Mouse (Mus musculus) stomach, embryonic 16.5 days (tissue): ENCODE data around the gene Hoxb2. TPM values are rescaled to one million over a fixed set of nuclear protein-coding genes. Genes with fewer than 3 reads are reported as not detected.
A peak's percentile ranks its signal among the peaks of the same experiment; 100 is the strongest.

Experiments used
- ATAC-seq: fragments of 200-750 bp; cut with Nextera tagmentation; 2 replicates; pipeline ENCODE4 v1.8.0; 2017; ENCODE audit warnings: moderate number of reproducible peaks, moderate TSS enrichment; ENCODE audit not compliant: insufficient read depth, low FRiP score
- H3K27ac ChIP-seq: fragments of 300-500 bp; sonication (generic); 2 replicates; pipeline ENCODE4 v1.5.1; 2014; ENCODE audit warnings: low read length
- H3K27me3 ChIP-seq: fragments of 300-500 bp; sonication (generic); 2 replicates; pipeline ENCODE4 v1.6.1; 2014; ENCODE audit warnings: low read length, control low read depth, mixed read lengths; ENCODE audit not compliant: control insufficient read depth, insufficient read depth
- H3K36me3 ChIP-seq: fragments of 300-500 bp; sonication (generic); 2 replicates; pipeline ENCODE4 v1.6.1; 2014; ENCODE audit warnings: low read length; ENCODE audit not compliant: control insufficient read depth, insufficient read depth
- H3K4me1 ChIP-seq: fragments of 300-500 bp; sonication (generic); 2 replicates; pipeline ENCODE4 v1.6.1; 2014; ENCODE audit warnings: low read length, control low read depth, mixed read lengths; ENCODE audit not compliant: control insufficient read depth, insufficient read depth
- H3K4me2 ChIP-seq: fragments of 300-500 bp; sonication (generic); 2 replicates; pipeline ENCODE4 v1.6.1; 2014; ENCODE audit warnings: low read depth, low read length, mixed read lengths
- H3K4me3 ChIP-seq: fragments of 300-500 bp; sonication (generic); replicated peaks from 2 replicates; pipeline ENCODE4 v1.5.1; 2014; ENCODE audit warnings: mild to moderate bottlenecking, low read length
- H3K9ac ChIP-seq: fragments of 300-500 bp; sonication (generic); 2 replicates; pipeline ENCODE4 v1.6.1; 2014; ENCODE audit warnings: low read length
- H3K9me3 ChIP-seq: fragments of 300-500 bp; sonication (generic); replicated peaks from 2 replicates; pipeline ENCODE4 v1.6.1; 2016; ENCODE audit warnings: low read length, control low read depth; ENCODE audit not compliant: control insufficient read depth
- WGBS: fragments of 180-500 bp; shearing (Covaris S2); extraction: QIAGEN DNeasy Blood & Tissue Kit; methylation state at CpG from one replicate; pipeline ENCODE4 v1.1.7; 2014; 5-methylcytosine and 5-hydroxymethylcytosine counted together
- polyA plus RNA-seq: library from polyadenylated mRNA; unstranded; fragments of >200 nt; fragmentation: Nextera tagmentation; extraction: Ambion mirVana; gene quantifications from 2 replicates; pipeline ENCODE4 v1.2.1, GENCODE M21; 2015

Hoxb2 gene
- polyA plus RNA-seq, 1 experiment from 2014 or later: 11.5 TPM

DNA sequence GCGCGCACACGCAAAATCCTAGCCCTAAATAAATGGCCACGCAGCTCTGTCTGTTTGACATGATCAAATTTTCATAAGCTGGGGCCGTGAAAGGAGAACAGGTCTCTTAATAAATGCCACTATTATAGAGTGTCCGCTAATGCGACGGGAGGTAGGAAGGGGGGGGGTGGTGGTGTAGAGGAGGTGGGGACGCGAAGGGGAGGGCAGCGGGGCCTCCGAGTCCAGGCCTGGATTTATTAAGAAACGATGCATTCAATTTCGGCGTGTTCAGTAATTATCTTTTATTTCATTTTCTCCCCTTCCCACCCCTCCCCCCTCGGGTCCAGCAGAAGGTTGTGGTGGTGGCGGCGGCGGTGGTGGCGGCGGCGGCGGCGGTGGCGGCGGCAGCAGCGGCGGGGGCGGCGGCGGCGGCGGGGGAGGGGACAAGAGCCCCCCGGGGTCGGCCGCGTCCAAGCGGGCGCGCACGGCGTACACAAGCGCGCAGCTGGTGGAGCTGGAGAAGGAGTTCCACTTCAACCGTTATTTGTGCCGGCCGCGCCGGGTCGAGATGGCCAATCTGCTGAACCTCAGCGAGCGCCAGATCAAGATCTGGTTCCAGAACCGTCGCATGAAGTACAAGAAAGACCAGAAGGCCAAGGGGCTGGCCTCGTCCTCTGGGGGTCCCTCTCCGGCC lies 5.0 kb upstream of the Hoxb2 start:
- peaks cover 37% of the 10 kb centered on the region for H3K27me3 ChIP-seq
- no peaks in the 10 kb centered on the region for H3K36me3 ChIP-seq
- no peaks in the 10 kb centered on the region for H3K9me3 ChIP-seq
- peak overlapping the region; percentile 37 for H3K4me3 ChIP-seq
- no peak for ATAC-seq
- peaks cover 49% of the 10 kb centered on the region for H3K4me1 ChIP-seq
- 5% methylated on average over 38 of the region's 56 CpGs for WGBS
- peak overlapping the region; percentile 93 for H3K27ac ChIP-seq
- peak overlapping the region; percentile 59 for H3K4me2 ChIP-seq
- peak overlapping the region; percentile 73 for H3K9ac ChIP-seq

DNA sequence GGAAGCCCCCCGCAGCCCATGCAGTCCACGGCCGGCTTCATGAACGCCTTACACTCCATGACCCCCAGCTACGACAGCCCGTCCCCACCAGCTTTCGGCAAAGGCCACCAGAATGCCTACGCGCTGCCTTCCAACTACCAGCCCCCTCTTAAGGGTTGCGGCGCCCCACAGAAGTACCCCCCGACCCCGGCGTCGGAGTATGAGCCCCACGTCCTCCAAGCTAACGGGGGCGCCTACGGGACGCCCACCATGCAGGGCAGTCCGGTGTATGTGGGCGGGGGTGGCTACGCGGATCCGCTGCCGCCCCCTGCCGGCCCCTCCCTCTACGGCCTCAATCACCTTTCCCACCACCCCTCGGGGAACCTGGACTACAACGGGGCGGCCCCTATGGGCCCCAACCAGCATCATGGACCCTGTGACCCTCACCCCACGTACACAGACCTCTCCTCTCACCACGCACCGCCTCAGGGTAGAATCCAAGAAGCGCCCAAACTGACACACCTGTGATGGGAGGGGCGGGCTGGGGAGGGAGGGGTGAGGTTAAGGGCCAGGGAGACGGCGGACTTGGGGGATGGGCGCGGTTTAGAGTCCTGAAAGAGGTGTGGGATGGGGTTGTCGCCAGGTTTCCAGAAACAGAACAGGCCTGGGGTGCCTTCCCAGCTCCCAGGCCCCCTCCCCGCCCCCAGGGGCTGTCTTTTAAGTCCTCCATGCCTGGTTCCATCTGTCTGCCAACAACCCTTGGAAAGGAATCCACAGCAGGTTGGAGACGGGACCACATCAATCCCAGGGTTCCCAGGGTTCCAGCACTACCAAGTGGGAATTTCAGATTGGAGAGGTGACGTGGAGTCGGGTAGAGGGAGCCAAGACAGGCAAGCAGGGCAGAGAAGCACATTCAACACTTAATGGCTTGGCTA lies 4.2 kb upstream of the Hoxb2 start:
- peak overlapping the region; percentile 37 for H3K4me3 ChIP-seq
- peak overlapping the region; percentile 73 for H3K9ac ChIP-seq
- no peaks in the 10 kb centered on the region for H3K36me3 ChIP-seq
- peaks cover 56% of the 10 kb centered on the region for H3K4me1 ChIP-seq
- H3K27me3 ChIP-seq: peaks cover 37% of the 10 kb centered on the region
- WGBS: 7% methylated on average over 45 of the region's 45 CpGs
- ATAC-seq: no peak
- peak overlapping the region; percentile 59 for H3K4me2 ChIP-seq
- H3K27ac ChIP-seq: peak overlapping the region; percentile 93
- H3K9me3 ChIP-seq: no peaks in the 10 kb centered on the region

DNA sequence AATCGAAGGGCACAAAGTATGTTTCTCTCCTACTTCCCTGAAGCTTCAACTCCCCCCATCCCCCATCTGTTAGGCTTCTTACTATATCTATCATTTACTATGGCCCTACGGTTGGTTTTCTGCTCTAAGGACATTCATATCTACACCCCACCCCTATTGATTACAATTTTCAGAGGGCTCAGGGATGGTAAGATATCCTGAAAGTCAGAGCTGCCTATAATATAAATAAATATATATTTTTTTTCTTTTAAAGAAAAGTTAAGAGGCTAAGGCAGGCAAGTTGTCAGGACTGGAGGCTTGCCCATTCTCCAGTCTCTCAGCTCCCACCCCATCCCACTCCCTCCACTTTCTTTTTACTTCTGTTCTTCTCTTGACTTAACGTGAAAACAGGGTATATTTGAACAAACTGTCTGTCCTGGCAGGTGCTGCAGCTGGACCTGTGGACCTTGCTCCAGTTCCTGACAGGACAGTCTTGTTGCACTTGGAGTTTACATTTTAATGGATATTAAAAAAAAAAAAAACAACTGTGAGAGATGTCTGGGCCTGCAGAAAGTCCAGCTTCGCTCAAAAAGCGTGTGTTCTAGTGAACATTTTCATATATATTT lies 3.3 kb upstream of the Hoxb2 start:
- peaks cover 60% of the 10 kb centered on the region for H3K4me1 ChIP-seq
- 35% methylated on average over 5 of the region's 5 CpGs for WGBS
- ATAC-seq: no peak
- peaks cover 37% of the 10 kb centered on the region for H3K27me3 ChIP-seq
- no peaks in the 10 kb centered on the region for H3K9me3 ChIP-seq
- H3K4me3 ChIP-seq: no peak overlapping the region
- peak overlapping the region; percentile 59; the same call in 1 of the 2 replicates for H3K4me2 ChIP-seq
- no peak overlapping the region for H3K9ac ChIP-seq
- peak overlapping the region; percentile 93 for H3K27ac ChIP-seq
- H3K36me3 ChIP-seq: no peaks in the 10 kb centered on the region

DNA sequence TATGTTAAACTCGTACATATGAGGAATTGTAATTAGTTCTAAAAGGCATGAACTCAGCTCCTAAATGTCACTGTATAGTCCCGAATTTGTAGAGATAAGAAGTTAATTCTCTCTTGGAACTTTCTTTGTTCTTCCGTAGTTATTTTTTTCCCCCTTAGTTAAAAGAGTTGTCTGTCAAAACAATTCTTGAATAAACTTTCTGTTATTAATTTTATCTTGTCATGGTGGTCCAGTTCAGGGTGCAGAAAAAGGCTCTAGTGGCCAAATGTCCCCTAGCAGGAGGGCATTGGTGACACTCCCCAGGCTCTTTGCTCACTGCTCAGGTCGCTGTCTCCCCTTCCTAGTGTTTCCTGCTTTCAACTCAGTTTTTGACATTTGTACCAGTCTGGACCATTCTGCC lies 2.6 kb upstream of the Hoxb2 start:
- peak overlapping the region; percentile 14 for H3K4me3 ChIP-seq
- H3K4me1 ChIP-seq: peaks cover 57% of the 10 kb centered on the region
- ATAC-seq: no peak
- H3K9me3 ChIP-seq: no peaks in the 10 kb centered on the region
- H3K27ac ChIP-seq: peak overlapping the region; percentile 90
- peaks cover 37% of the 10 kb centered on the region for H3K27me3 ChIP-seq
- WGBS: 23% methylated on average over 4 of the region's 4 CpGs
- peak overlapping the region; percentile 48 for H3K4me2 ChIP-seq
- peak overlapping the region; percentile 50; the same call in 1 of the 2 replicates for H3K9ac ChIP-seq
- H3K36me3 ChIP-seq: no peaks in the 10 kb centered on the region

DNA sequence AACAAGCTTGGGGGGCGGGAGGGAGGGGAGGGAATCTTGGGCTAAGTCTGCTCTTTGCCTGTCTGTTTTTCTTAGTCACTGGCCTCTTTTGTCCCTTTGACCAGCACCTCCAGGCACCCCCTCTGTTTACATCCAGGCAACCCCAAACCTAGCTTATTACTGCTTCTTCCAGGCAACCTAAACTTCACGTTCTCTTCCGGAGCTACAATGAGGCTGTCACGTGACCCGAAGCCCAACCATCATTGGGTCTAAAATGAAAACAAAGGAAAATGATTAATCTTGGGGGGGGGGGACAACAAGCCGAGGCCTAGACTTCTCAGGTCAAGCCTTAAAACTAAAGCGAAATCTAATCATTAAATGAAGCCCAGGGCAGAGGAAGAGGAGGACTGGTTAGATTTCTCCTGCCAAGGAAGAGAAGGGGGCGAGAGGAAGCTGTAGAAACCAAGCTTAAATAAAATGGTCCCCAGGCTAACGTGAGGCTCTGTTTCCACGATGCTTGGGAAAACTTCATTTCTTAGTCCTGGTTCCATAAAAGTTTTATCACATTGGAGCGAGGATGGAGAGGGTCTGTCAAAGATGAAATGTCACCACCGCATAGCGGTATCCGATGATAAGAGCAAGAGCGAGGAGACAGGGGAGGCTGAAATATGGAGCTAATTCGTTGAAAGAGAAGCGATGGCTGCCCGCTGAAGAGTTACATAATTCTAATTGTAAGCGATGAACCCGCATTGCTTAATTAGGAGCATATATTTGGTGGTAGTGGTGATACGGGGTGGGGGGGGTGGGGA lies 2.0 kb upstream of the Hoxb2 start:
- H3K4me1 ChIP-seq: peaks cover 54% of the 10 kb centered on the region
- WGBS: 19% methylated on average over 21 of the region's 21 CpGs
- H3K9ac ChIP-seq: peak overlapping the region; percentile 50
- peak overlapping the region; percentile 90 for H3K27ac ChIP-seq
- H3K4me3 ChIP-seq: peak overlapping the region; percentile 14
- no peaks in the 10 kb centered on the region for H3K9me3 ChIP-seq
- ATAC-seq: no peak
- peaks cover 35% of the 10 kb centered on the region for H3K27me3 ChIP-seq
- H3K4me2 ChIP-seq: peak overlapping the region; percentile 48
- H3K36me3 ChIP-seq: no peaks in the 10 kb centered on the region

DNA sequence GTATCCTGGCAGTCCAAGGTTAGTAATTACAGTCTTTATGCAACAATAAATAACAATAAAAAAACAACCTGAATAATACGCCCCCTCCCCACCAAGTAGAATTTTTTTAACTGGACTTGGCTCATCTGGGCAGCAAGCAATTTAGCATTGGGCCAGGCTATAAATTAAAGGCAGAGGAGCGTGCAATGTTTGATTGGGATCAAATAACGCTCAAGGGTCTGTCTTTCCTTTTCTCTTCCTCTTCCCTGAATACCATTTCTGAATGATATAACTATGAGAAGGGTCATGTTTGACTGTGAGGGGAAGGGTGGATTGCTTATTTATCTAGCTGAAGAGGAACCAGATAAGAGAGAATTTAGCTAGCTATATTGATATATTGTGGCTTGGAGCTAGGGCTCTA lies 1.3 kb upstream of the Hoxb2 start:
- Histone ChIP-seq H3K9ac (peak overlapping the region; percentile 60), H3K9me3 (no peaks in the 10 kb centered on the region), H3K4me1 (peaks cover 50% of the 10 kb centered on the region), H3K36me3 (no peaks in the 10 kb centered on the region), H3K4me3 (no peak overlapping the region), H3K27me3 (peaks cover 31% of the 10 kb centered on the region), H3K27ac (peak overlapping the region; percentile 90), H3K4me2 (peak overlapping the region; percentile 48)
- WGBS: 44% methylated on average over 3 of the region's 3 CpGs
- no peak for ATAC-seq

DNA sequence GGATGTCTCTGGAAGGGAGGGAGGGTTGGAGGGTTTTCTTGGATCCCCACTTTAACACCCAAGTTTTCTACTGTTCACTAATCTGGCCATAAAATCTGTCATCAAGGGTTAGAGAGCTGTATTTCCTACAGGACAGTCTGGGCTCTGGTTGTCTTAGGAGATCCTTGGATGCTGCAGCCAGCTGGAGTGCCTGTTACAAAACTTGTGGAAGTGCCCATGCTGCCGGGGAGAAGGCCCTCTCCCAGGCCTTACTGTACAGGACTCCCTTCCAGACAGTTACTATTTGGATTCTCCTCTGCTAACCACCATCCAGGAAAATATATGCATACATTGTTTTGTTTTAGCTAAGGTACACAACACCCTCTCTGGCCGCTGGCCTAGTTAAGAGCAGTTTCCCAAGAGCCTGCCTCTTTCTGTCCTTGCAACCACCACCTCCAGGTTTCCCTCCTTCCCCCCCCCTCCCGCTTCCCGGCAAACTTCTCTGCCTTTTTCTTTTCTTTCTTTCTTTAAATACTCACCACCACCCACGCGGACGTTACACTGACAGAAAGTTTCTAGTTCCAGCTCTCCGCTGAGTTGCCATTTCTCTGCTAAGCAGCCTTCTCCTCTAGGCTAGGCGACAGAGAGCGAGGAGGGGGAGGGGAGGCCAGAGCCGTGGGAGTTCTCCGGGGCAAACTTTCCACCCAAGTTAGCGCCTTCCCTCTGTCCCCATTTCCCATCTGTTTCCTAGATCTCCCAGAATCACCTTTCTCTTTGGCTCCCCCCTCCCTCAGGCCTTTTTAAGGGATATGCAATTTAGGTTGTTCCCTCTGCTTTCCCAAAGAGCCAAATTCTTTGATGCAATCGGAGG lies 609 bp upstream of the Hoxb2 start:
- 20% methylated on average over 14 of the region's 14 CpGs for WGBS
- no peaks in the 10 kb centered on the region for H3K36me3 ChIP-seq
- peak overlapping the region; percentile 48 for H3K4me2 ChIP-seq
- peak overlapping the region; percentile 60 for H3K9ac ChIP-seq
- peaks cover 31% of the 10 kb centered on the region for H3K27me3 ChIP-seq
- peak overlapping the region; percentile 15 for H3K4me3 ChIP-seq
- H3K4me1 ChIP-seq: peaks cover 44% of the 10 kb centered on the region
- H3K9me3 ChIP-seq: no peaks in the 10 kb centered on the region
- H3K27ac ChIP-seq: peak overlapping the region; percentile 90
- ATAC-seq: no peak

DNA sequence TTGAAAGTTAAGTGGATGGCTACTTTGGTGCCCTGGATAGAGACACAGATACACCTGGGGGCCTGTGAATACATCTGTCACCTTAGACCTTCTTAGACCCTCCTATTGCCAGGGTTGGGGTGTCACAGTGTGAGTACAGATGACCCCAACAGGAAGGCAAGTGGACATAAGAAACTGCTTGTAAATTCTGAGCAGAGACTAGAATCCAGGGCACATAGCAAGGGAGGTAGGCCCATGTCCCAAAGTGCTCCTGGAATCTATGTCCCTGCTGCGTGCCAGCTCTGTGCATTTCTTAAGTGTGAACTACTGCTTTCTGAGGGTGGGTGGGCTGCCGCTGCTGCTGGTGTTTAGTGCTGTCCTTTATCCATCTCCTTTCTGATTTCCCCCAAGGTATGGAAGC lies 466 bp downstream of the Hoxb2 start:
- 40% methylated on average over 2 of the region's 2 CpGs for WGBS
- Histone ChIP-seq H3K4me1 (peaks cover 43% of the 10 kb centered on the region), H3K27ac (peak overlapping the region; percentile 98), H3K36me3 (no peaks in the 10 kb centered on the region), H3K9me3 (no peaks in the 10 kb centered on the region), H3K4me2 (peak overlapping the region; percentile 79), H3K27me3 (peaks cover 21% of the 10 kb centered on the region), H3K9ac (peak overlapping the region; percentile 88), H3K4me3 (no peak overlapping the region)
- ATAC-seq: no peak
